Mouse (Mus musculus) MN1 (cell line): Measurements from ENCODE around the gene Smim5.

ENCODE experiments used
- DNase-seq: peaks from one replicate; pipeline ENCODE4 v3.0.0-alpha.2; 2016; ENCODE audit warnings: low spot score

The Smim5 gene

DNA sequence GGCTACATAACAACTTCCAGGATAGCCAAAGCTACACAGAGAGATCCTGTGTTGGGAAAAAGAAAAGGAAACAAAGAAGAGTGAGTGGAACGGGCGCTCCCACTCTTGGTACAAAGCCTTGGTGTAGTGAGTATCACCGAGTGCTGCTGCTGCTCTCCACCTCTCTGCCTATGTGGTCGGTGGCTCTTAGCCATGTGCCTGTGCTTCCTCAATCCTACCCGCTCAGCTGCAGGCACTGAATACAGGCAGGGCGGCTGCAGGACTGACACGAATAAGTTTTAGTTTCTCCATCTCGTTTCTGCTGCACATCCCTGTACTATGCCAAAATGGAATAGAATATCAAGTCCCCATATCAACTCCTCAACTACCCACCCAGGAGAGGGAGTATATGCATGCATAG, 29.3 kb downstream of the Smim5 start:
- no peak for DNase-seq

DNA sequence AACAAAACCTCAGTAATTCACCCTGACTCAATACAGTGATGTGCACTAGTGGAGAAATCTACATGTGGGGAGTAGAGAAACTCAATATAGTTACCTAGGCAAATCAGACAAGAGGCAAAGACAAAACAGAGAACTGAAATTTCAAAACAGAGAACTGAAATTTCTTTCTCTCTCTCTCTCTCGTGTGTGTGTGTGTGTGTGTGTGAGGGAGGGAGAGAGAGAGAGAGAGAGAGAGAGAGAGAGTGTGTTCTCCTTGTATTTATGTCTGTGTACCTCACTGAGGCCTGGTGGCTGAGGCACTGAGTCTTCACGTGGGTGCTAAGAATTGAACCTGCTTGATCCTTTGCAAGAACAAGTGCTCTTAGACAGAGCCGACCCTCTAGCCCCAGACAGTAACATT, 30.1 kb downstream of the Smim5 start:
- no peak for DNase-seq

DNA sequence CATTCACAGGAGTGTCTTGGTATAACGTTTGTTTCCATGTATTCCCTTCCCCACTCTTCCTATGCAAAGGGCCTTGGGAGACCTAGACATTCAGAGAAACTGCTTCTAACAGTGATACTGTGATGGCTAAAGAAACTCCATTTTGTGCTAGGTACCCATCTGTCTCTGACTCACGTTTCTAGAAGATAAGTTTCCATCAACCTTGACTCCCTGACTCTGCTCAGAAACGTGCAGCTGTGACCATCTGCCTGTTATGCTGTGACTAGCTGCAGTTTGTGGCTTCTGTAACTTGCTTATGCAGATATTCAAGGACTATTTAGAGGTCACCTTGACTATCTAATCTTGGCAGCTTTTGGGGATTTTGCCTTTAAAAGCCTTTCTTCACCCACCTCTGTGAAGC, 31.5 kb downstream of the Smim5 start:
- no peak for DNase-seq

DNA sequence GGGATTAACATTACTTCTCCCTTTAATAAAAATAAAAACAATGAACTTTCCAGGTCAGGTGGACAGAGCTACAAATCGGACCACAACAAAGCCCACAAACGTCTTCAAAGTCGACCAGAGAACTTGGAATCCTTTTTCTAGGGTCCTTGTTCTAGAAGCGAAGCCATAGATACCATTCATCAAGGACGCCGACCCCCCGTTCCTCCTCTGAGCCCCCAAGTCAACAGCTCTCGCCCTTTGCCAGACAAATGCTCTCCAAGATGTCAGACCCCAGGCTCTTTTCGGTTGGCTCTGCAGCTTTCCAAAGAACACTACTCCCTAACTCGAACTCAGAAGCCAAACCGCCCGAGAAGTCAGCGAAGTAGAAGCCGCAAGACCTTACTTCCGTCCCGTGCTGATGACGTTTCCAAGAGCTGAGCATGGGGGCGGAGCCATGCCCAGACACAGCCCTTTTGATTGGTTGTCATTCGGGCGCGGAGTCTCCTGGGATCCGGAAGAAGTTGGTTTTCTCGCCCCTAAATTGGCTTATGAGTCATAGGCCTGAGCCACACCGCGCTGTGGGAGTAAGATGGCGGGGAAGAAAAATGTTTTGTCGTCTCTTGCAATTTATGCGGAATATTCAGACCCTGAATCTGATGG, 33.5 kb downstream of the Smim5 start, which contains the start of the genes Sap30bp and Recql5:
Sap30bp (plus strand) TSS at position 175 of the 639 bp plus-strand sequence.
Recql5 (minus strand) TSS at position 370 of the 639 bp plus-strand sequence.
- peak; percentile 98 for DNase-seq

DNA sequence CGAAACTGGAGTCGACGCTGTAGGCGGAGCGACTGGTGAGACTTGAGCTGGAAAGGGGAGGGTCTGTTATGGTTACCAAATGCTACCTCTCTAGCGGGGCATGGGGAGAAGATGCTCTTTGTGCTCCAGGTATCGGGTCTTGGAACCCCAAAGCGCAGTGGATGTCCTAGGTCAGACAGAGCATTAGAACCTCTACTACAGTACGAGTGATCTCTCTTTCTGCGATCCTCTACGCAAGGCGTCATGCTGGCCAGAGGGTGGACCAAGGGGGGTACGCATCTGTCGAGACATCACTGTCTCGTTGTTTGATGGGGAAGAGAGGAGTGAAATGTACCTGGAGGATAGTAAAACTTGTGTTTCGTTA, 34.0 kb downstream of the Smim5 start:
- DNase-seq, result no peak

DNA sequence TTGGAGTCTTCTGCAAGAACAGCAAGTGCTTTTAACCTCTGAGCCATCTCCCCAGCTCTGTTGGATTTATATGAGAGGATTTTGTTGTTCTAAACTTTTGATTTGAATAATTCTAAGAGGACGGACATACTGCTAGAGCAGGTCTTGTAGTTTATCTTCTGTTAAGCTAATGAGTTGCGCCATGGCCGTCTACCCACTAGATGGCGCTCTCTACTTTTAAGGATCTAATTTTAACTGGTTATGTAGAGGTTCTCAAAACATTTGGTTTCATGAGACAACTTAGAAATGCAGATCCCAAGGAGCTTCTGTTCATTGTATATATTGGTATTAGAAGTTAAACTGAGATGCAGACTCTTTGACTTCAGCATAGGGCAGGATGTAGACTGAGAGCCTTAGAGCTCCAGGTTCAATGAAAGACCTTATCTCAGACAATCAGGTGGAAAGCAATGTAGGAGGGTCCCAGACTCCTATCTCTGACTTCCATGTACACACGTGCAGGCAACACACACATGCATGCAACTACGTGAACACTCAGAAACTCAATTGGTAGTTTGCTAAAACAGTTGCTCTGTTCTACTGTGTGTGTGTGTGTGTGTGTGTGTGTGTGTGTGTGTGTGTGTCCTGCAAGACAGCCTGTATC, 40.0 kb downstream of the Smim5 start:
- DNase-seq, result peak; percentile 81

DNA sequence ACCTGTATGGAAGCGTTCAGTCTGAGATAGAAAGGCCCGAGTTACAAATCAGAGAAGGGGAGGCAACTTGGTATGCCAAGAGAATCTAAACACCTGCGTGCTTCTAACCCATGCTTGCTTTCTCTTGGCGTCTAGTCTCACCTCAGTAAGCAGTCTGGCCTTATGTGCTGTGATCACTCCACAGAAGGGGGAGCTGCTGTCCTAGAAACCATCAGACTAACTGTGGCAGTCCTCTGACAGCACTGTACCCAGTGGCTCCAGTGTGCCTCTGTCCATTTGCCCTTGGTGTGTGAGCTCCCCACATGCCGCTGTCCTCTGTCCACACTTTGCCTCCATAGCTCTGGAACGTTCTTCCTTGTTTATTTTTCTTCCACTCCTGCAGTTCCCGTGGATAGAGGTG, 42.2 kb downstream of the Smim5 start:
- DNase-seq, result no peak

DNA sequence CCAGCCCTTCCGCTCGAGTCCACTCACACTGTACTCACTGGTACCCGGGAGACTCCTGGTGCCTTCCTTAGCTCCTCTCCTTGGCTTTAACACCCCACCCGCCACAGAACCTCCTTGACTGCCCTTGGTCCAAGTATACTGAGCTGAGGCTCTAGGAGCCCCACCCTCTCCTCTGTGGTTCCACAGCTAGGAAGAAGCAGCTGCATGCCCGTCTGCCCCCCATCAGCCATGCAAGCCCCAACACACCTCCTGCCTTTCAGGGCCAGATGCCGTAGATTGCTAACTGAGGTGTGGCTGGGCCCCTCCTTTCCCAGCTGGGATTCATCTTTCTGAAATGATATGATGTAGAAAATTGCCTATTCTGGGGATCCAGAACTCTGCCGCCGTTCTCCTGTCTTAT, 45.5 kb downstream of the Smim5 start:
- no peak for DNase-seq

DNA sequence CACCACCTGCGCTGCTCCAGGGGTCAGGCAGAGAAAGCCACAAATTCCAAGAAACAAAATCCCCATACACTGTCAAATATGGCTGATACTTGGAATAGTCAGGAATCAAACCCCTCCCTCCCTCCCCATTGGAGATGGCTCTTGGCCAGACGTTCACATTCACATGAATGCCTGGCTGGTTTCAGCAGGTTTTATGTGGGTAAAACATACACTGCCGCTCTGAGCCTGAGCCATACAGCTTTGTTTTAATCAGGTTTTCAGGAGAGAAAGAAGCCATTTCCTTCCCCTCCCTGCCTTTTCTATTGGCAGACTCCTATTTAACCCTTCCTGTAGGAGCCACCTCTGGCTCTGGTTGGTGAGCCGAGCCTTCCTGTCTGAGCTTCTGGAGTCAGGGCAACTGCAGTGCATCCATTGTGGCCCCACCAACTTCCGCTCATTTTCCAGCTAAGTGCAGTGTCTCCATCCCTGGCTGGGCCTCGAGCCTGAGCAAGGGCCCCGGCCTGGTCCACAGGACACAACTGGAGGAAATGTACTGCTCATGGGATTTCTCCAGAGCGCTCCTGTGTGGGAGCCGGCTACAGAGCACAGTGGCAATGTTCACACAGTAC, 46.6 kb downstream of the Smim5 start:
- no peak for DNase-seq

DNA sequence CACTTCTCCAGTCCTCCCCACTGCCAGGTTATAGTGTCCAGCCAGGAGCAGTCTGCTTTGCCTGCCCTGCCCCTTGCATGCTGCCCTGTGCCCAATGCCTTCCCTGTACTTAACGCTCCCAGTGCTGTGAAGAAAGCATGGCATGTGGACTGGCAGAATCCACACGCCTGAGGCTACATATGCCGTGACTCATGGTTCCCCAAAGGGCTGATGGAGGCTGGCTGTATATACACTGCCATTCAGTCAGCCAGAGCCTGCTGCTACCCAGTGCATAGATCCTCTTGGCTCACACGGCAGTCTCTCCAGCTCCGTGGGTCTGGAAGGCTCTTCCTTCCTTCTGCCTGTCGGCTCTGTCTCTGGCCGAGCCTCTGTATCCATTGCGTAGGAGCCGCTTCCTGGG, 48.5 kb downstream of the Smim5 start:
- no peak for DNase-seq

DNA sequence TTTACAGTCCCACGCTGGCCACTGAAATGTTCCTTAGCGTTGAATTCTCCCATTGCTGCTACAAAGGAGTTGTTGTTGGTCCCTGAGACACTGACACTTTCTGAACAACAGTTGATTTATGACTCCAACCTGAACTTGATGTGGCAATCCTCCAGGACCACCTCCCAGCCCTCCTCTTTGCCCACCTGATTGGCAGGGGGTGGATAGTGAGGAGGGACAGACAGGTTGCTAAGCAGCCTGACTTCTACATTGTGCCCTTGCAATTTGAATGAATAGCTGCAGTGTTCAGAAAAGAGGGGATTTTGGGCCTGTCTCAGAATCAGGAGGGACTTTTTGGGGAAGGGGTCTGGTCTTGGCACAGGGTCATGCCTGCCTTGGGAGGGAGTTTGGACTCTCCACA, 51.0 kb downstream of the Smim5 start:
- no peak for DNase-seq

DNA sequence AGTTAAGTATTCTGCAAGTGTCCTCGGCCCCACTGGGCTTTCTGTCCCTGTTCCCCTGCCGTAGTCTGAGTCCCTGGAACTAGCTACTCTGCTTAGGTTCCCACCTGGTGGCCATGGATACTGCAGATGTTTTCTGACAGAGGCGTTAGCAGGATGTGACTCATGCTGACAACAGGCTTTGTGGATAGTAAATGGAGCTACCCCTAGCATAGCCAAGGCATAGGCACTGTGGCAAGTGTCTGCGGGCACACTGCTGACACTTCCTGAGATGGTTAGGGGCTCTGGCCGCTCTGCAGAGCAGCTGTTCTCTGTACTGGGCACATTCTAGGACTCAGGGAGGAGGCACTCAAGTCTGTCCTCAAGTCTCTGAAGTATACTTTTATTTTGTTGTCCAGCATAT, 54.9 kb downstream of the Smim5 start:
- DNase-seq, result peak; percentile 56

DNA sequence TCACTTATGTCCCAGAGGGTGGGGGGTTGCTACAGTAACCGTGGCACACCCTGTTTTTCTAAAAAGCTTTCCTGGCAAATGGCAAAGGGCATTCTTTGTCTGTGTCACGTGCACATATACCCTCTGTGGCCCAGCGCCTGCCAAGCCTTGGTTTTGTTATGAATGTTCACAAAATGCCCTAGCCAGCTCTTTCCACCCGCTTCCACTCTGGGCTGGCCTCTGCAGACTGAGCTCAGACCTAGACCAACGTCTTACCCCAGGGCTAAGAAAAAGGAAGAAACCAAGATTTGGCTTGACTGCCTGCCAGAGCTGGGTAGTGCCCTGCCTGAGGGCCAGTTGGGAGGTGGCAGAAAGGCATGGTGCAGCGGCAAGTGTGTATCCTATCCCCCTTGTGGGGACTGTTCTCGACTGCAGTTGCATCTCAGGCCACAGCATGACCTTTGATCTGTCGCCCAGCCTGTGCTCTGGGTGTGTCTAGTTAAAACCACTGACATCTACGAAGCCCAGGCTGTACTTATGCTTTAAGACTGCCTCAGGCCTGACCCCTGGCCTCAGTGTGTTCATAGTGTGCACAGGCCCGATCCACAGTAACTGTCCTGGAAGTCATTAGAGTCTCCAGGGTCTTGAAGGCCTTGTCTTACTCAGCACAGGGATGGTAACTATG, 55.6 kb downstream of the Smim5 start:
- peak; percentile 32 for DNase-seq
